Mouse (Mus musculus) testis, adult 2 months (tissue): ENCODE measurements around the gene Plppr3. TPM values are rescaled to one million over a fixed set of nuclear protein-coding genes. Genes with fewer than 3 reads are reported as not detected.

ENCODE experiments used
- H3K27ac ChIP-seq: fragments of 200-500 bp; 2 replicates; pipeline ENCODE4 v1.5.1; 2012; ENCODE audit warnings: low read depth, low read length; ENCODE audit not compliant: control insufficient read depth, insufficient read depth
- H3K27me3 ChIP-seq: fragments of 200-500 bp; 2 replicates; pipeline ENCODE4 v1.6.1; 2012; ENCODE audit warnings: mild to moderate bottlenecking, low read length, moderate library complexity; ENCODE audit not compliant: control insufficient read depth, insufficient read depth
- H3K36me3 ChIP-seq: fragments of 200-500 bp; 2 replicates; pipeline ENCODE4 v1.6.1; 2012; ENCODE audit warnings: mild to moderate bottlenecking, low read length; ENCODE audit not compliant: control insufficient read depth, insufficient read depth
- H3K4me1 ChIP-seq: fragments of 200-500 bp; 2 replicates; pipeline ENCODE4 v1.6.1; 2012; ENCODE audit warnings: low read length; ENCODE audit not compliant: control insufficient read depth, insufficient read depth
- H3K4me3 ChIP-seq: fragments of 200-500 bp; 2 replicates; pipeline ENCODE4 v1.5.1; 2012; ENCODE audit warnings: low read depth, mild to moderate bottlenecking, low read length, moderate library complexity, mixed read lengths; ENCODE audit not compliant: control insufficient read depth
- CTCF ChIP-seq: fragments of 200-500 bp; IDR thresholded peaks from 2 replicates; pipeline ENCODE4 v1.5.1; 2012; ENCODE audit warnings: low read depth, mild to moderate bottlenecking, inconsistent platforms, low read length, moderate library complexity; ENCODE audit not compliant: control insufficient read depth, insufficient read depth, insufficient replicate concordance
- POLR2A ChIP-seq: fragments of 200-500 bp; IDR thresholded peaks from 2 replicates; pipeline ENCODE4 v1.6.1; 2012; ENCODE audit warnings: low read depth, mild to moderate bottlenecking, inconsistent platforms, low read length, moderate library complexity; ENCODE audit not compliant: control insufficient read depth
- polyA plus RNA-seq: library from polyadenylated mRNA; depleted of rRNA; stranded (reverse); fragments of >200 nt; gene quantifications from 2 replicates; pipeline ENCODE4 v1.2.3, GENCODE M21; 2012

The Plppr3 gene
- polyA plus RNA-seq, 1 experiment = 2.7 TPM

GRCm38 (mm10) chr10:79865801-79866295 lies 8.6 kb downstream of the Plppr3 start:
- Histone ChIP-seq H3K36me3 (peaks cover 2% of the 10 kb centered on the region), H3K4me3 (no peak overlapping the region)
- TF ChIP-seq CTCF (0 out of 2 replicates have a peak, but pooled peaks have one; percentile 3), POLR2A (no peak)

GRCm38 (mm10) chr10:79865189-79865601 lies 9.2 kb downstream of the Plppr3 start:
- H3K36me3 ChIP-seq = peaks cover 4% of the 10 kb centered on the region

More at GRCm38 (mm10) chr10:79865801-79866295, 8.6 kb downstream of the Plppr3 start:
- Histone ChIP-seq H3K27ac (no peak overlapping the region), H3K27me3 (no peaks in the 10 kb centered on the region), H3K4me1 (no peaks in the 10 kb centered on the region; the same call in 1 of the 2 replicates)

DNA sequence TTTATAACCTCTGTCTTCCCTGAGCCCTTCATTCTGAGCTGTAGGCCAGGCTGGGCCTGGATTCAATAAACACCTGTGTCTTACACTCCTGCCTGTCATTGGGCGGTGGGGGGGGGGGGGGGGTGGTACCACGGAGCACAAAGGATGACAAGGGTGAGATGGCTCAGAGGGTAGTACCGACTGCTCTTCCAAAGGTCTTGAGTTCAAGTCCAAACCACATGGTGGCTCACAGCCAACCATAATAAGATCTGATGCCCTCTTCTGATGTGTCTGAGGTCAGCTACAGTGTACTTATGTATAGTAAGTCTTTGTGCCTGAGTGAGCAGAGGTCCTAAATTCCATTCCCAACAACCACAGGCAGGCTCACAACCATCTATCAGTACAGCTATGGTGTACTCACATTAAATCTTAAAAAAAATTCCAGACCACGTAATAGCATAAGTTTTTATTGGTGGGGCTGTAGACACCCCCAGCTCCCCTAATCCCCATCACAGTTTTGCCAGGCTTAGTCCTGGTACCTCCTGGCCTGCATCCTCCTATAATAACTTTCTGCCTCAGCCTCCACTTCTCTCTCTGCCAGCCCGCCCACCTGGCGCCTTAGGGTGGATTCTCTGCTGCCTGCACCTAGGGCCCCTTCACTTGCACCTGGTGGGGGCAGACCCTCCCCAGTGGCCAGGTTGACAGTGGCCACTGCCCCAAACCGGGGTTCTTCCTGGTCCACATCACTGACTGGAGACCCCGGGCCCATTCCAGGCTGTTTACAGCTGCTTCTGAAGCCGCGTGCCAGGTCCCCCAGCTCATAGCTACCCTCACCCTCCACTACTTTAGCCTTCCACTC lies 9.9 kb downstream of the Plppr3 start:
- H3K27me3 ChIP-seq = no peaks in the 10 kb centered on the region
- H3K36me3 ChIP-seq = peaks cover 4% of the 10 kb centered on the region
- no peak overlapping the region for H3K4me3 ChIP-seq
- TF ChIP-seq POLR2A (no peak), CTCF (no peak)
- no peaks in the 10 kb centered on the region; the same call in 1 of the 2 replicates for H3K4me1 ChIP-seq
- no peak overlapping the region for H3K27ac ChIP-seq

More at GRCm38 (mm10) chr10:79865189-79865601, 9.2 kb downstream of the Plppr3 start:
- H3K27me3 ChIP-seq = no peaks in the 10 kb centered on the region
- H3K27ac ChIP-seq = no peak overlapping the region
- no peaks in the 10 kb centered on the region; the same call in 1 of the 2 replicates for H3K4me1 ChIP-seq
- TF ChIP-seq CTCF = no peak
- TF ChIP-seq POLR2A = no peak
- H3K4me3 ChIP-seq = no peak overlapping the region

- TF ChIP-seq CTCF (no peak), POLR2A (no peak)
- Histone ChIP-seq H3K4me3 (no peak overlapping the region), H3K27ac (no peak overlapping the region), H3K4me1 (no peaks in the 10 kb centered on the region; the same call in 1 of the 2 replicates), H3K27me3 (no peaks in the 10 kb centered on the region), H3K36me3 (peaks cover 4% of the 10 kb centered on the region)
Measured at GRCm38 (mm10) chr10:79862925-79863324, 11.5 kb downstream of the Plppr3 start.

GRCm38 (mm10) chr10:79862049-79862788 lies 12.2 kb downstream of the Plppr3 start:
- H3K27me3 ChIP-seq = no peaks in the 10 kb centered on the region
- no peaks in the 10 kb centered on the region; the same call in 1 of the 2 replicates for H3K4me1 ChIP-seq
- H3K27ac ChIP-seq = no peak overlapping the region
- H3K36me3 ChIP-seq = peaks cover 4% of the 10 kb centered on the region
- no peak overlapping the region for H3K4me3 ChIP-seq
- TF ChIP-seq POLR2A = 0 out of 2 replicates have a peak, but pooled peaks have one; percentile 19
- no peak for TF ChIP-seq CTCF

DNA sequence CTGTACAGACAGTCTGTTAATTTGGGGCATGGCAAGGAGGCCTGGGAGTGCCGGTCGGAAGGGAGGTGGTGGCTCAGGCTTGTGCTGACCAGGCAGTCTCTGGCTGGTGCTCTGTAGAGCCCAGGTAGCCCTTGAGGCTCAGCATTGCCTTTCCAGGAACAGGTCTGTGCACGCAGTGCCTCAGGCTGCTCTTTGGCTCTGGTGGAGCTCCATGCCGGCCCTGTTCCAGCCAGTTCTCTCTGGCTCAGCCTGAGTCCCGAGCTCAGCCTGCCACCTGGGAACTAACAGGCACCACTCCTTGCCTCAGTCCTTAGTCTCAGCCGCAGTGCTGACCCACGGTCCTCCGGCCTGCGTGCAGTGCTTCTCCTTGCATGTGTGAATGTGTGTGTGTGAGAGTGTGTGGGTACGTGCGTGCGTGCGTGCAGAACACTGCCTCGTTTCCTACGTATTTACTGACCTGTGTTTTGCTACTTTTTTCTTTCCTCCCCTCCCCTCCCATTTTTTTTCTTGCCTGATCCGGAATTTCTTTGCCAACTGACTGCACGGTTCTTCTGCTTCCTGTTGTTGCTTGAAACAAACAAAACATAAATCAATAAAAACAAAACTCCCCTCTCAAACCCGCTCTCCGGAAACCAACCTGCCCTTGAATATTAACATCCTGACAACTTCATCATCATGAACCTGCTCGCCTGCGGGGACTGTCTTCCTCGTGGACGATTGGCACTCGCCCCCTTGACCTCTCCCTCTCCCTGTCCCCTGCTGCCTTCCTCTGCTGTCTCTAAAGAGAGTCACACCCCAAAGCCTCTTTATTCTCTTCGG lies 13.0 kb downstream of the Plppr3 start:
- peaks cover 4% of the 10 kb centered on the region for H3K4me1 ChIP-seq
- H3K27ac ChIP-seq = no peak overlapping the region
- no peak overlapping the region for H3K4me3 ChIP-seq
- TF ChIP-seq POLR2A (no peak), CTCF (no peak)
- no peaks in the 10 kb centered on the region for H3K27me3 ChIP-seq
- peaks cover 4% of the 10 kb centered on the region for H3K36me3 ChIP-seq
